Mouse (Mus musculus): Measurements from ENCODE around the gene Aldh1b1. TPM values are rescaled to one million over a fixed set of nuclear protein-coding genes. Genes with fewer than 3 reads are reported as not detected.

Gene Aldh1b1
- polyA plus RNA-seq, 1 experiment from 2014 or later: 127 TPM

- H3K4me1 ChIP-seq: no peaks in the 10 kb centered on the region
- H3K27me3 ChIP-seq (replicated peaks): peaks cover 38% of the 10 kb centered on the region
- no peaks in the 10 kb centered on the region for H3K9me3 ChIP-seq
- no peaks in the 10 kb centered on the region for H3K36me3 ChIP-seq
- 87% methylated on average over 7 of the region's 7 CpGs for WGBS
- no peak for ATAC-seq (ENCODE audit: insufficient read depth, low FRiP score, low read depth)
- H3K4me2 ChIP-seq: no peak overlapping the region
- no peak overlapping the region for H3K4me3 ChIP-seq (replicated peaks)
- H3K9ac ChIP-seq: no peak overlapping the region
- no peak overlapping the region for H3K27ac ChIP-seq
Measured at GRCm38 (mm10) chr4:45831996-45832395, 33.2 kb downstream of the Aldh1b1 start.

GRCm38 (mm10) chr4:45833461-45833860 lies 34.6 kb downstream of the Aldh1b1 start:
- H3K36me3 ChIP-seq: no peaks in the 10 kb centered on the region

GRCm38 (mm10) chr4:45844355-45844754 lies 45.5 kb downstream of the Aldh1b1 start:
- H3K4me3 ChIP-seq (replicated peaks): no peak overlapping the region
- no peak overlapping the region for H3K9ac ChIP-seq
- no peak for ATAC-seq (ENCODE audit: insufficient read depth, low FRiP score, low read depth)
- no peak overlapping the region for H3K4me2 ChIP-seq
- H3K27me3 ChIP-seq (replicated peaks): no peaks in the 10 kb centered on the region
- no peaks in the 10 kb centered on the region for H3K36me3 ChIP-seq
- H3K27ac ChIP-seq: no peak overlapping the region
- WGBS: 41% methylated on average over 14 of the region's 14 CpGs
- H3K4me1 ChIP-seq: no peaks in the 10 kb centered on the region; the same call in 1 of the 2 replicates
- no peaks in the 10 kb centered on the region for H3K9me3 ChIP-seq

More at GRCm38 (mm10) chr4:45833461-45833860, 34.6 kb downstream of the Aldh1b1 start:
- Histone ChIP-seq H3K9me3 (no peaks in the 10 kb centered on the region), H3K27me3 (replicated peaks) (peaks cover 23% of the 10 kb centered on the region), H3K4me3 (replicated peaks) (no peak overlapping the region), H3K4me2 (no peak overlapping the region), H3K9ac (no peak overlapping the region), H3K27ac (no peak overlapping the region), H3K4me1 (no peaks in the 10 kb centered on the region)
- 36% methylated on average over 5 of the region's 5 CpGs for WGBS
- no peak for ATAC-seq (ENCODE audit: insufficient read depth, low FRiP score, low read depth)

GRCm38 (mm10) chr4:45846263-45846662 lies 47.4 kb downstream of the Aldh1b1 start:
- ATAC-seq (ENCODE audit: insufficient read depth, low FRiP score, low read depth): no peak
- Histone ChIP-seq H3K27me3 (replicated peaks) (no peaks in the 10 kb centered on the region; the same call in 1 of the 2 replicates), H3K4me3 (replicated peaks) (no peak overlapping the region), H3K36me3 (no peaks in the 10 kb centered on the region), H3K4me1 (no peaks in the 10 kb centered on the region; the same call in 1 of the 2 replicates), H3K27ac (no peak overlapping the region), H3K9ac (no peak overlapping the region), H3K9me3 (no peaks in the 10 kb centered on the region), H3K4me2 (no peak overlapping the region)
- 81% methylated on average over 2 of the region's 2 CpGs for WGBS

GRCm38 (mm10) chr4:45848109-45848824 lies 49.4 kb downstream of the Aldh1b1 start, which contains the start of gene Stra6l:
TSS of gene Stra6l (plus strand) at chr4:45848664.
- no peak for ATAC-seq (ENCODE audit: insufficient read depth, low FRiP score, low read depth)
- no peak within 1 kb of the TSS for H3K27ac ChIP-seq
- H3K4me3 ChIP-seq (replicated peaks): no peak within 1 kb of the TSS
- H3K4me1 ChIP-seq: no peaks in the 10 kb centered on the region; the same call in 1 of the 2 replicates
- H3K4me2 ChIP-seq: no peak within 1 kb of the TSS
- H3K9me3 ChIP-seq: no peaks in the 10 kb centered on the region
- H3K27me3 ChIP-seq (replicated peaks): no peaks in the 10 kb centered on the region; the same call in 1 of the 2 replicates
- 47% methylated on average over 10 of the region's 10 CpGs for WGBS
- H3K9ac ChIP-seq: no peak within 1 kb of the TSS
- H3K36me3 ChIP-seq: no peaks in the 10 kb centered on the region

- H3K27ac ChIP-seq: no peak overlapping the region
- no peak overlapping the region for H3K4me3 ChIP-seq (replicated peaks)
- H3K4me1 ChIP-seq: no peaks in the 10 kb centered on the region; the same call in 1 of the 2 replicates
- H3K9me3 ChIP-seq: no peaks in the 10 kb centered on the region
- H3K4me2 ChIP-seq: no peak overlapping the region
- 35% methylated on average over 10 of the region's 10 CpGs for WGBS
- H3K36me3 ChIP-seq: no peaks in the 10 kb centered on the region
- ATAC-seq (ENCODE audit: insufficient read depth, low FRiP score, low read depth): no peak
- no peak overlapping the region for H3K9ac ChIP-seq
- no peaks in the 10 kb centered on the region; the same call in 1 of the 2 replicates for H3K27me3 ChIP-seq (replicated peaks)
Measured at GRCm38 (mm10) chr4:45848825-45849156, 50.0 kb downstream of the Aldh1b1 start.

GRCm38 (mm10) chr4:45849419-45849818 lies 50.6 kb downstream of the Aldh1b1 start:
- H3K4me2 ChIP-seq: no peak overlapping the region
- H3K4me1 ChIP-seq: no peaks in the 10 kb centered on the region; the same call in 1 of the 2 replicates
- ATAC-seq (ENCODE audit: insufficient read depth, low FRiP score, low read depth): no peak
- no peak overlapping the region for H3K9ac ChIP-seq
- H3K36me3 ChIP-seq: no peaks in the 10 kb centered on the region
- no peaks in the 10 kb centered on the region for H3K9me3 ChIP-seq
- no peaks in the 10 kb centered on the region; the same call in 1 of the 2 replicates for H3K27me3 ChIP-seq (replicated peaks)
- no peak overlapping the region for H3K27ac ChIP-seq
- H3K4me3 ChIP-seq (replicated peaks): no peak overlapping the region
- WGBS: 56% methylated on average over 1 of the region's 1 CpGs

- WGBS: 31% methylated on average over 3 of the region's 3 CpGs
- peaks cover 3% of the 10 kb centered on the region; the same call in 1 of the 2 replicates for H3K4me1 ChIP-seq
- H3K27ac ChIP-seq: no peak overlapping the region
- ATAC-seq (ENCODE audit: insufficient read depth, low FRiP score, low read depth): peak; percentile 64; the same call in 1 of the 2 replicates
- H3K4me3 ChIP-seq (replicated peaks): no peak overlapping the region
- no peaks in the 10 kb centered on the region for H3K9me3 ChIP-seq
- no peaks in the 10 kb centered on the region; the same call in 1 of the 2 replicates for H3K27me3 ChIP-seq (replicated peaks)
- no peaks in the 10 kb centered on the region for H3K36me3 ChIP-seq
- no peak overlapping the region for H3K4me2 ChIP-seq
- no peak overlapping the region for H3K9ac ChIP-seq
Measured at GRCm38 (mm10) chr4:45851640-45852051, 52.8 kb downstream of the Aldh1b1 start.

GRCm38 (mm10) chr4:45853496-45854246 lies 54.8 kb downstream of the Aldh1b1 start:
- 62% methylated on average over 15 of the region's 15 CpGs for WGBS
- Histone ChIP-seq H3K27me3 (replicated peaks) (no peaks in the 10 kb centered on the region; the same call in 1 of the 2 replicates), H3K27ac (no peak overlapping the region), H3K4me3 (replicated peaks) (no peak overlapping the region), H3K4me1 (0 out of 2 replicates have a peak, but pooled peaks cover 3% of the 10 kb centered on the region), H3K36me3 (no peaks in the 10 kb centered on the region), H3K9ac (no peak overlapping the region), H3K4me2 (no peak overlapping the region), H3K9me3 (no peaks in the 10 kb centered on the region)
- no peak for ATAC-seq (ENCODE audit: insufficient read depth, low FRiP score, low read depth)

Other genes starting within 250 kb of the Aldh1b1 start
- 0.48 and 0.87 TPM in 2 replicates for gene Igfbpl1, start 27.9 kb downstream of the Aldh1b1 start, polyA plus RNA-seq (2015; fragmentation: Nextera tagmentation; extraction: Ambion mirVana)
- 1.5 and 1.7 TPM in 2 replicates for gene Stra6l, start 49.6 kb downstream of the Aldh1b1 start, polyA plus RNA-seq (2015; fragmentation: Nextera tagmentation; extraction: Ambion mirVana)
- 0.12 and 0.17 TPM in 2 replicates for gene Ccdc180, start 91.3 kb downstream of the Aldh1b1 start, polyA plus RNA-seq (2015; fragmentation: Nextera tagmentation; extraction: Ambion mirVana)
- gene Tdrd7, start 166.3 kb downstream of the Aldh1b1 start, polyA plus RNA-seq (2015; fragmentation: Nextera tagmentation; extraction: Ambion mirVana): 19.8 and 21.5 TPM in 2 replicates
- 4.7 and 6.4 TPM in 2 replicates for gene Tmod1, start 239.9 kb downstream of the Aldh1b1 start, polyA plus RNA-seq (2015; fragmentation: Nextera tagmentation; extraction: Ambion mirVana)